Mouse (Mus musculus) adrenal gland, postnatal 10 days (tissue): ENCODE data around the gene Unkl. TPM values are rescaled to one million over a fixed set of nuclear protein-coding genes. Genes with fewer than 3 reads are reported as not detected.
A peak's percentile ranks its signal among the peaks of the same experiment; 100 is the strongest.

Experiments
- DNase-seq: peaks from one replicate; pipeline ENCODE4 v3.0.0; 2021; ENCODE audit warnings: mixed read lengths
- microRNA-seq: library from miRNA; unstranded; fragments of <30 nt; microRNA quantifications from one replicate; pipeline ENCODE4 v1.2.0, GENCODE M21; 2021
- total RNA-seq, 2 experiments: library from RNA; stranded (reverse); gene quantifications; 2 replicates each; pipeline ENCODE4 v1.2.3; 2021

The Unkl gene
- total RNA-seq, 2 experiments from 2014 or later, result 12.3 to 19.8 TPM

DNA sequence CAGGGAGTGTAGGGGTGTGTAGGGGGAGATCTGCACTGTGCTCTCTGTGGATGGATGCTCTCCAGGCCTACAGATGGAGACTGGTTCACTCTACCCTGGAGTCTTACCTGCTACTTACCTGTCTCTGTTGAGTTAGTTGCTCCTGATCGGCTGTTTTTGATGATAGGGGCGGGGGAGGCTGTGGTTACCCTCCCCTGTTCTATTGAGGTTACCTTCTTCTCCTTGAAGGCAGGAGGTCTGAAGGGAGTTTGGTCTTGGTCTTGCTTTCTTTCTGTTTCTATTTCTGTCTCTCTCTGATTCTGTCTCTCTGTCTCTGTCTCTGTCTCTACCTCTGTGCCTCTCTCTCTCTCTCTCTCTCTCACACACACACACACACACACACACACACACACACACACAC is 66.9 kb downstream of the Unkl start:
- DNase-seq, result no peak

DNA sequence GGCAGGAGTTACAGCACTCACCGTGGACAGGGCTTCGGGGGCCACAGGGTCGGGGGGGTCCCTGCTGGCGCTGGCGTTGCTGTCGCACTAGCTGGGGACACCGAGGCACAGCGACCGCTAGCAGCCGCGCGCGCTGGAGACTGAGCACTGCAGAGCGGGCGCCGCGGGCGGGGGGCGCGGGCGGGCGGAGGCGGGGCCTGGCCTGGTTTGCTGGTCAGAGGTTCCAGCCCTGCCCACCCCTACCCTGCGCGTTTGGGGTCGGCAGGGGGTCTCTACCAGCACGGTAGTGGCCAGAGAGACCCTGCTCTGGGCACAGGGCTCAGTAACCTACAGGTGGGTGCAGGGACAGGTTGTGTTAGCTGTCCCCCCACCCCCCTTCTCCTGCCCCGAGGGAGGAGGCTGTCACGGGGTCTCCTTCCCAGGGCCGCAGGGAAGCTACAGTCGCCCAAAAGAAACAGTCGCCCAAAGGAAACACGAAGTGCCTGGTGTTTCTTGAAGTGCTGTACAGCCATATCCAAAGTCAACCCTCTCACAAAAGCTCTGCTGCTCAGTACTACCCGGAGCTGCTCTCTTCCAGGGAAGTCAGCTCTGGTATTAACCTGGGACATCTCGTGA is 68.0 kb downstream of the Unkl start, which contains the start of gene Baiap3:
Baiap3 (minus strand) TSS at position 225 of the 615 bp plus-strand sequence.
- DNase-seq, result peak; percentile 47

- DNase-seq, result no peak
Observed at GRCm38 (mm10) chr17:25257804-25258261, 69.6 kb downstream of the Unkl start.

DNA sequence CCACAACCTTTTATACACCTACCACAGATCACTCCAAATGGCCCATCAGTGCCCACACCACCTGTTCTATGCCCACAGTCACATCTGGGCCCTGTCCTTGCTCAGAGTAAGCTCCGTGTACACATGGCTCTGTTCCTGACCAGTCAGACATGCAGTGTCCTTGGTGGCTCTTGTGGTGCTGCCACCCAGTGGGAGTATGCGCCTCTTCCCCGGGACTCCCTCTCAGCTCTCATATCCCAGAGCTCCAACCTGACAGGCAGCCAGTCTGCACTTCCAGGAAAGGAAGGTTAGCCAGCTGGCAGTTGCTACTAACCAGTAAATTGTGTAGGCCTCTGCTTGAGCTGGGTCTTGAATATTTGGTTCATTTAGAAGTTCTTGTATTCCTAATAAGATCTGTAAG is 76.3 kb downstream of the Unkl start:
- peak; percentile 79 for DNase-seq

DNA sequence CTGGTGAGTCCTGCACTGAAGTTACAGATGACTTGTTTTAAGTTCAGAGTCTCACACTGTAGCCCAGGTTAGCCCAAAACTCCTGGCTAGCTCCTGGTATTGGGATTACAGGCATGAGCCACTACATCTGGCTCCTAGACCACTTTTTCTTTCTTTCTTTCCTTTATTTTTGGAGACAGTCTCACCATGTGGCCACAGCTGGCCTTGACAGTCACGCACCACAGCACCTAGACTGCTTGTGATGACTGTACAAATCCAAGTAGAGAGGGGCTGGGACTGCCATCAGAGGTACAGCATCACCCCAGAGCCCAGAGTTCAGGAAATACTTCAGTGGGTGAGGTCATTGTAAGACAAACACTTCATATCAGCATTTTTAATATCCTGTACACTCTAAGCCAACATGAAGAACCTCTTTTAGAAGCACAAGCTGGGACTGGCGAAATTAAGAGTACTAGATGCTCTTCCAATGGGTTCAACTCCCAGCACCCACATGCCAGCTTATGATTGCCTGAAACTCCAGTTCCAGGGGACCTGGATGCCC is 82.7 kb downstream of the Unkl start:
- no peak for DNase-seq

GRCm38 (mm10) chr17:25272326-25272725 is 84.1 kb downstream of the Unkl start:
- DNase-seq, result no peak

DNA sequence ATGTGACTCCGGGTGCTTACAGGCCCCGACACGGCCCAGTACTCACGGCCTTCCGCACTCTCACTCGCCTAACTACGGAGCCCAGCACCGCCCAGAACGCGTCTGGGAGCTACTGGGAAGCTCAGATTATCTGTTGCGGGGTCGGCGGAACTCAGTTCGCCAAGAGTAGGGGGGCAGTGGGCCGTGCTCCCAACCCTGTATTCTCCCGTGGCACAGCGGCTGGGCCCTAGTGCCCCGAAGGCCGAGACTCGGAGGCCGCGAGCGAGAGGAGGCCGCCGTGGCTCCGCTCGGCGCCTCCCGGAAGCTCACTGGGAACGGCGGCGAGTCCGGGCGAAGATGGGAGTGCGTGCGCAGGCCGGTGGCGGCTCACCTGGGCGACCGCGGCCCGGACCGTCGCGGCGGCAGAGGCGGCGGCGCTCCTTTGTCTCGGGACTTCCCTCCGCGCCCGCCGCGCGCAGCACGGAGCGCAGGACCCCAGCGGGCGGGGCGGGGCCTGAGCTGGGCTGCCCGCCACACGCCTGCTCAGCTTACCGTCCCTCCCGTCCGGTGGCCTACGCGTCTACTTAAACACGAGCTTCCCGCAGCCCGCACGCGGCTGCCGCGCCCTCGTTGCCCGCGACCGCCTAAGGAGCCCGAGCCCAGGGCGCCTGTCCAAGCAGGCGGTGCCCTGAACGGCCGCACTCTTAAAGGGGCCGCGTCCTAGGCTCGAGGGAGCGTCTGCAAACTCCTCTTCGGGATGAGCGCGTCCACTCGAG is 84.9 kb downstream of the Unkl start:
- DNase-seq, result peak; percentile 89

DNA sequence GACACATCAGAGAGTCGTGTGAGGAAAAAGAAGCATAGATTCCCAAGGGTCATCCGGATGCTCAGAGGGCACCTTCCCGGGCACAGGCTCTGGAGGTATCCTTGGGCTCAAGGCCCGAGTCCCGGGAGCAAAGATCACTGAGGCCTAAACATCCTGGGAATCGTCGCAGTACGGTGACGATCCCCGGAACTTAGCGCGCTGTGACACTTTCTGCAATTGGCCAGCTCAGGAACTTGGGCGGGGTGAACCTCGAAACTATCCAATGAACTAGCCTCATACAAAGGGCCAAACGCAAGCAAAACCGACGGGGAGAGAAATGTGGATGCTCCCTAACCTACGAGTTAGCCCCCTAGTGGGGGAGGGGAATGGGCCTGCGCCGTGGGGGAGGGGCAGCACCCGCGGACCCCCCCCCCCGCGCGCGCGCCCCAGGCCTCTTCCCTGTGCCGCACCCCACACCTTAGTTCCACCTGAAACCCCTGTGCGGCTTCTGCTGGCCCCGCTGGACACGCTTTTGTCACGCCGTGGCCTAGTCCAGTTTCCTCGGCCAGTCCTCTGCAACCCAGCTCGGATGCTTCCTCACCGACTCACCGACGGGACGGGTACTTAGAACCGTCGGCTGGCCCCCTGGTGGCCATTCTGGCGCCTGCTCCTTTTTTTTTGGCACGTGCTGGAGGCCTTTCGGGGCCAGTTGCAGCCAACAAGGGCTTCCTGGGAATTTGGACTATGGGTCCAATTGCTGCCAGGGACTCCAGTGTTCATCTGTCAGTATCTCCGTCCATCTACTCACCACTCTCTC is 85.7 kb downstream of the Unkl start:
- DNase-seq, result peak; percentile 95

- DNase-seq, result no peak
Observed at GRCm38 (mm10) chr17:25274571-25275346, 86.6 kb downstream of the Unkl start, which contains the start of gene Ube2i. Gene Ube2i, minus strand, starts transcription at chr17:25274622.

DNA sequence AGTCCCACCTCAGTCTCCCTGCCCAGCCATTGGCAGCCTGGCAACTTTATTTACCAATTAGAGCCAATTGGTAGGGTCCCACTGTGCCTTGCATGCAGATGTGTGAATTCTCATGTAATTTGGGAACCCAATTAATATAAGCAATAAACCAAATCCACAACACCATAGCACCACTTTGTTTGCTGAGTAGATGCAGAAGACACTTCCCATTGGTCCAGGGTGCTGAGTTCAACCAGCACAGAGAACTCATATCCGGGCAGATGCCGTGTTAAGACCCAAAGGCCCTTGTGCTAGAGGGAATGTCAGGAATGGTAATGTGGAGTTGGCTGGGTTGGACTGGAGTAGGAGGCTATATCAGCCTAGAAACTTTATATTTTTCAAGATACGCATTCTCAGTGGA is 87.6 kb downstream of the Unkl start:
- DNase-seq, result no peak

GRCm38 (mm10) chr17:25282133-25282532 is 93.9 kb downstream of the Unkl start:
- DNase-seq, result peak; percentile 63

Small RNA genes within 50 kb of the gene (microRNA-seq; reads per million reads assigned to microRNA genes)
- gene Mir3547, result 54.5 reads per million, percentile 36 among the genes with 10 or more reads in this experiment

Other genes with a start within 250 kb of the Unkl start
- 10 to 100 TPM; 38.4 to 44.4 TPM for gene Jpt2, start 227.7 kb upstream of the Unkl start, total RNA-seq
- gene Cramp1l, start 172.6 kb upstream of the Unkl start, total RNA-seq, result 10 to 100 TPM; 18.7 to 20.0 TPM
- gene Ift140, start 172.3 kb upstream of the Unkl start, total RNA-seq, result 10 to 100 TPM; 25.0 to 28.2 TPM
- 10 to 100 TPM; 23.1 to 31.8 TPM for gene Tmem204, start 104.8 kb upstream of the Unkl start, total RNA-seq
- gene Telo2, start 72.4 kb upstream of the Unkl start, total RNA-seq, result 10 to 100 TPM; 17.6 to 30.4 TPM
- gene Ptx4, start 67.6 kb upstream of the Unkl start, total RNA-seq, result under 1 TPM; 0.18 to 0.69 TPM
- 10 to 100 TPM; 29.8 to 33.3 TPM for gene Clcn7, start 55.0 kb upstream of the Unkl start, total RNA-seq
- gene Ccdc154, start 25.9 kb upstream of the Unkl start, total RNA-seq, result not detected
- gene Gm38655, start 12.9 kb upstream of the Unkl start, total RNA-seq, result not detected
- gene BC003965, start 3.8 kb upstream of the Unkl start, total RNA-seq, result 10 to 100 TPM; 19.8 to 24.3 TPM
- gene Gnptg, start 51.7 kb downstream of the Unkl start, total RNA-seq, result 10 to 100 TPM; 30.6 to 30.7 TPM
- gene Tsr3, start 51.8 kb downstream of the Unkl start, total RNA-seq, result 10 to 100 TPM; 22.1 to 22.6 TPM
- 10 to 100 TPM in 1 of 2 experiments, 1 to 10 TPM in 1; 6.4 to 11.8 TPM for gene Baiap3, start 68.0 kb downstream of the Unkl start, total RNA-seq
- 100 to 1,000 TPM; 221 to 242 TPM for gene Ube2i, start 86.2 kb downstream of the Unkl start, total RNA-seq
- 1 to 10 TPM; 1.8 to 2.4 TPM for gene Prss34, start 110.0 kb downstream of the Unkl start, total RNA-seq
- not detected for gene Prss28, start 120.2 kb downstream of the Unkl start, total RNA-seq
- gene Prss29, start 130.3 kb downstream of the Unkl start, total RNA-seq, result not detected
- gene Tpsab1, start 157.2 kb downstream of the Unkl start, total RNA-seq, result 1 to 10 TPM; 3.5 to 4.0 TPM
- gene Tpsb2, start 177.9 kb downstream of the Unkl start, total RNA-seq, result 10 to 100 TPM in 1 of 2 experiments, 1 to 10 TPM in 1; 9.8 to 11.1 TPM
- not detected for gene Tpsg1, start 180.9 kb downstream of the Unkl start, total RNA-seq
- gene Cacna1h, start 245.4 kb downstream of the Unkl start, total RNA-seq, result 10 to 100 TPM; 23.5 to 46.0 TPM